Mouse (Mus musculus): ENCODE data around the gene Thbs2. TPM values are rescaled to one million over a fixed set of nuclear protein-coding genes. Genes with fewer than 3 reads are reported as not detected.
A peak's percentile ranks its signal among the peaks of the same experiment; 100 is the strongest.

Gene Thbs2
- total and polyA plus RNA-seq, 3 experiments = 0.03 TPM; not detected in 2

DNA sequence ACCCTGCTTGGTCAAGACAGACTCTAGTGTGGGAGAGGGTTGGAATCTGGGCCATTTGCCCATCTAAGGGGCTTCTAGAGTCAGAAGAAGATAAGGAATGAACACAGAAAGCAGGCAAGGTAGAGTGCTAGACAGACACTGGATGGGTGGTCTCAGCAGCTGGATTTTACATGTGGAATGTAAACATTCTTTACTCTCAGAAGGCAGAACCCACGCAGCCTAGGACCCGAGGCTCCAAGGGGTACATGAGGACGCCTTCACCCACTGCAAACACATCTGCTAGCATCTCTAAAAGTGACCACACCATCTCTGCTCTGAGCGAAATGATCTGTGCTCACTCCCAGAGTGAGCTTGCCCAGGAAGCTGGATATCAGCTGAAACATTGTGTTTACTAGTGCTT lies 9.2 kb upstream of the Thbs2 start:
- H3K4me2 ChIP-seq (ENCODE audit: insufficient read depth, low read depth, poor library complexity, severe bottlenecking) = no peak overlapping the region
- H3K9ac ChIP-seq (ENCODE audit: insufficient read depth, low read depth) = no peak overlapping the region
- DNase-seq (ENCODE audit: extremely low read depth) = no peak
- TF ChIP-seq UBTF (IDR thresholded peaks at IDR 0.05; ENCODE audit: low read depth, low read length) (no peak), RCOR1 (conservative IDR thresholded peaks at IDR 0.05; ENCODE audit: low read depth, low read length) (no peak), IRF4 (IDR thresholded peaks at IDR 0.05; ENCODE audit: low read depth, low read length) (no peak), USF2 (conservative IDR thresholded peaks at IDR 0.05; ENCODE audit: low read depth, low read length) (no peak), RAD21 (IDR thresholded peaks at IDR 0.05; ENCODE audit: low read depth, low read length) (no peak), HCFC1 (IDR thresholded peaks at IDR 0.05; ENCODE audit: low read depth, low read length) (no peak), KAT2A (IDR thresholded peaks at IDR 0.05; ENCODE audit: insufficient replicate concordance, low read length) (no peak), CHD2 (IDR thresholded peaks at IDR 0.05; ENCODE audit: low read length) (no peak), JUND (conservative IDR thresholded peaks at IDR 0.05; ENCODE audit: low read depth, low read length) (no peak), MEF2A (IDR thresholded peaks at IDR 0.05; ENCODE audit: borderline replicate concordance, low read depth, low read length) (no peak), BHLHE40 (IDR thresholded peaks at IDR 0.05; ENCODE audit: low read depth, low read length) (no peak), SMC3 (IDR thresholded peaks at IDR 0.05; ENCODE audit: low read depth, low read length) (no peak), MXI1 (IDR thresholded peaks at IDR 0.05; ENCODE audit: low read depth, low read length) (no peak)
- no peaks in the 10 kb centered on the region for H3K79me2 ChIP-seq (replicated peaks; ENCODE audit: control insufficient read depth, extremely low read depth, insufficient read depth, poor library complexity, severe bottlenecking)
- no peaks in the 10 kb centered on the region for H3K9me3 ChIP-seq (replicated peaks; ENCODE audit: low read length)
- peaks cover 4 to 11% of the 10 kb centered on the region in 2 experiments for H3K4me1 ChIP-seq (ENCODE audit: control insufficient read depth in 1 of 2, insufficient read depth in 2 of 2)
- H3K27me3 ChIP-seq (replicated peaks) = no peaks in the 10 kb centered on the region
- no peak overlapping the region for H3K27ac ChIP-seq (ENCODE audit: insufficient read depth, low read depth)
- no peaks in the 10 kb centered on the region for H3K36me3 ChIP-seq (replicated peaks in 1 of 2; ENCODE audit: control insufficient read depth in 1 of 2, insufficient read depth in 1 of 2, low read length in 1 of 2)
- H3K4me3 ChIP-seq (replicated peaks in 1 of 3; ENCODE audit: low read depth in 2 of 3, low read length in 2 of 3, poor library complexity in 1 of 3) = no peak overlapping the region
- dilution Hi-C loops (cut with MboI; ENCODE audit: extremely low pct_ligation_motif_present, extremely low pct_unique_long_range_greater_than_20kb, low sequenced_read_pairs) (no loop called here), in situ Hi-C loops (cut with MboI; ENCODE audit: low pct_ligation_motif_present, low pct_unique_long_range_greater_than_20kb, low sequenced_read_pairs) (no loop called here)

DNA sequence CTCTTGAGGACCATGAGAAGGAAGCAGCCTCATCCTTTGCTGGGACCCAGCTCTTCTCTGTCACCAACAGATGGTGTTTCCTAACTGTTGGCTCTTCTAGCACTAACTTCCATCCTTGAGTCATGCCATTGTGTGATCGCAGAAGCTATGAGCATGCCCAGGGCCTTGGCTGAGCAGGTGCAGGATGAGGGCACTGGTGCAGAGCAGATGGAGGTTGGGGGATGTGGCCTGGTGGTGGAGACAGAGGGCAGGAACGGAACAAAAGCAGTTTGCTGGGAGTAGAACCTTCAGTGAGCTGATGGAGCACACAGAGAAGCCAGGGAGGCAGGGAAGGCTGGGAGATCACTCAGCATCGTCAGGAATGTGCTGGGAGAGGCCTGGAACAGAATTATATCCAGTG lies 8.7 kb upstream of the Thbs2 start:
- dilution Hi-C loops (cut with MboI; ENCODE audit: extremely low pct_ligation_motif_present, extremely low pct_unique_long_range_greater_than_20kb, low sequenced_read_pairs) = no loop called here
- Histone ChIP-seq H3K4me1 (ENCODE audit: control insufficient read depth in 1 of 2, insufficient read depth in 2 of 2) (peaks cover 4 to 11% of the 10 kb centered on the region in 2 experiments), H3K27me3 (replicated peaks) (no peaks in the 10 kb centered on the region), H3K9me3 (replicated peaks; ENCODE audit: low read length) (no peaks in the 10 kb centered on the region), H3K4me3 (replicated peaks in 1 of 3; ENCODE audit: low read depth in 2 of 3, low read length in 2 of 3, poor library complexity in 1 of 3) (no peak overlapping the region), H3K79me2 (replicated peaks; ENCODE audit: control insufficient read depth, extremely low read depth, insufficient read depth, poor library complexity, severe bottlenecking) (no peaks in the 10 kb centered on the region), H3K36me3 (replicated peaks in 1 of 2; ENCODE audit: control insufficient read depth in 1 of 2, insufficient read depth in 1 of 2, low read length in 1 of 2) (no peaks in the 10 kb centered on the region), H3K4me2 (ENCODE audit: insufficient read depth, low read depth, poor library complexity, severe bottlenecking) (no peak overlapping the region), H3K9ac (ENCODE audit: insufficient read depth, low read depth) (no peak overlapping the region), H3K27ac (ENCODE audit: insufficient read depth, low read depth) (no peak overlapping the region)
- TF ChIP-seq NRF1 (IDR thresholded peaks at IDR 0.05; ENCODE audit: low read depth, low read length) (peak; percentile 51; the same call in 1 of the 2 replicates), MAZ (IDR thresholded peaks at IDR 0.05; ENCODE audit: low read depth, low read length) (no peak), MAFK (IDR thresholded peaks at IDR 0.05; ENCODE audit: insufficient replicate concordance, low read length) (no peak), RAD21 (IDR thresholded peaks at IDR 0.05; ENCODE audit: low read depth, low read length) (peak; percentile 11), CTCF (conservative IDR thresholded peaks at IDR 0.05 in 1 of 2, IDR thresholded peaks at IDR 0.05 in 1 of 2; ENCODE audit: low read depth in 2 of 2, low read length in 2 of 2) (peak in 1 of 2 experiments; percentile 22; a peak in 1 of 4 replicates), ETS1 (conservative IDR thresholded peaks at IDR 0.05; ENCODE audit: low read depth, low read length) (no peak), SMC3 (IDR thresholded peaks at IDR 0.05; ENCODE audit: low read depth, low read length) (no peak), JUND (conservative IDR thresholded peaks at IDR 0.05; ENCODE audit: low read depth, low read length) (no peak), POLR2A (IDR thresholded peaks at IDR 0.05; ENCODE audit: low read depth, low read length) (no peak), EP300 (IDR thresholded peaks at IDR 0.05; ENCODE audit: low read length) (no peak), MEF2A (IDR thresholded peaks at IDR 0.05; ENCODE audit: borderline replicate concordance, low read depth, low read length) (no peak), JUN (IDR thresholded peaks at IDR 0.05; ENCODE audit: insufficient read depth, low read depth, low read length) (no peak), MAX (IDR thresholded peaks at IDR 0.05; ENCODE audit: low read length) (no peak)
- in situ Hi-C loops (cut with MboI; ENCODE audit: low pct_ligation_motif_present, low pct_unique_long_range_greater_than_20kb, low sequenced_read_pairs) = no loop called here
- peak; percentile 32 for DNase-seq (ENCODE audit: extremely low read depth)
